Mouse (Mus musculus) hindbrain, embryonic 13.5 days (tissue): ENCODE results near the gene Olfr23. TPM values are rescaled to one million over a fixed set of nuclear protein-coding genes. Genes with fewer than 3 reads are reported as not detected.
"Not testable (repeated sequence)": the region's sequence is repeated elsewhere in the genome, so short reads cannot be mapped to it uniquely, and the experiment has no call there.

Source experiments
- ATAC-seq: fragments of 200-750 bp; cut with Nextera tagmentation; 2 replicates; pipeline ENCODE4 v1.8.0; 2017; ENCODE audit warnings: moderate TSS enrichment; ENCODE audit not compliant: low FRiP score
- H3K27ac ChIP-seq: fragments of 300-500 bp; sonication (generic); 2 replicates; pipeline ENCODE4 v1.5.1; 2015; ENCODE audit warnings: inconsistent platforms, mild to moderate bottlenecking, moderate library complexity
- H3K27me3 ChIP-seq: fragments of 300-500 bp; sonication (generic); 2 replicates; pipeline ENCODE4 v1.6.1; 2015; ENCODE audit warnings: mild to moderate bottlenecking, inconsistent platforms
- H3K36me3 ChIP-seq: fragments of 300-500 bp; sonication (generic); 2 replicates; pipeline ENCODE4 v1.6.1; 2015; ENCODE audit warnings: mild to moderate bottlenecking, inconsistent platforms
- H3K4me1 ChIP-seq: fragments of 300-500 bp; sonication (generic); replicated peaks from 2 replicates; pipeline ENCODE4 v1.6.1; 2015; ENCODE audit warnings: inconsistent platforms
- H3K4me2 ChIP-seq: fragments of 300-500 bp; sonication (generic); 2 replicates; pipeline ENCODE4 v1.6.1; 2015; ENCODE audit warnings: inconsistent platforms, mild to moderate bottlenecking, moderate library complexity
- H3K4me3 ChIP-seq: fragments of 300-500 bp; sonication (generic); 2 replicates; pipeline ENCODE4 v1.5.1; 2015; ENCODE audit warnings: mild to moderate bottlenecking, inconsistent platforms
- H3K9ac ChIP-seq: fragments of 300-500 bp; sonication (generic); 2 replicates; pipeline ENCODE4 v1.6.1; 2015; ENCODE audit warnings: mild to moderate bottlenecking, inconsistent platforms
- H3K9me3 ChIP-seq: fragments of 300-500 bp; sonication (generic); 2 replicates; pipeline ENCODE4 v1.6.1; 2016; ENCODE audit warnings: inconsistent platforms
- WGBS: fragments of 180-500 bp; shearing (Covaris S2); methylation state at CpG from one replicate; pipeline ENCODE4 v1.1.7; 2015; 5-methylcytosine and 5-hydroxymethylcytosine counted together
- polyA plus RNA-seq: library from polyadenylated mRNA; unstranded; fragments of >200 nt; fragmentation: Nextera tagmentation; extraction: Ambion mirVana; gene quantifications from 2 replicates; pipeline ENCODE4 v1.2.1, GENCODE M21; 2015

Olfr23 gene
- polyA plus RNA-seq, result not detected in 2 replicates

DNA sequence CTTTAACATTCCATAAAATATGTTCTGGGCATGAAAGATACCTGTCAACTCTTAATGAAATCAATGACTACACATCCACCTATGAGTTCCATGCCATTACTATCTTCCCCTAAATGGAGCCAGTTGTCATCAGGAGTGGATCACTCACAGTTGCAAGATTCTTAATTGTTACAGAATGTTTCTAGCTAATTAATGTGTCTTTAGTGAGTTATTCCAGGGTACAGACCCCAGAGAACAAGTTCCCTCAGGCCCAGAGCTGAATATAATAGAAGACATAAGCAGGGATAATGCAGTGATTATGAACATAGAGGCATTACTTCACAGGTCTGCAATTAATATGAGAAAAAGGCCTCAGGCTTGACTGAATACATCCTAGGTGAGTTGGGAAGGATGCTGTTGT lies at the start of gene Olfr23:
Gene Olfr23 (plus strand): TSS at position 301 of the 400 bp plus-strand sequence.
- H3K9me3 ChIP-seq, result 0 out of 2 replicates have a peak, but pooled peaks cover 6% of the 10 kb centered on the region
- H3K4me2 ChIP-seq, result no peak within 1 kb of the TSS
- no peak for ATAC-seq
- no peaks in the 10 kb centered on the region for H3K27me3 ChIP-seq
- H3K4me3 ChIP-seq, result no peak within 1 kb of the TSS
- H3K36me3 ChIP-seq, result no peaks in the 10 kb centered on the region
- H3K27ac ChIP-seq, result no peak within 1 kb of the TSS
- H3K9ac ChIP-seq, result no peak within 1 kb of the TSS
- H3K4me1 ChIP-seq, result no peaks in the 10 kb centered on the region

- no peak within 1 kb of the TSS for H3K4me3 ChIP-seq
- no peak within 1 kb of the TSS for H3K9ac ChIP-seq
- no peak within 1 kb of the TSS for H3K27ac ChIP-seq
- H3K4me2 ChIP-seq, result no peak within 1 kb of the TSS
- no peak for ATAC-seq
- H3K4me1 ChIP-seq, result no peaks in the 10 kb centered on the region
- WGBS, result 96% methylated on average over 1 of the region's 1 CpGs
- H3K27me3 ChIP-seq, result no peaks in the 10 kb centered on the region
- H3K9me3 ChIP-seq, result peaks cover 15% of the 10 kb centered on the region
- no peaks in the 10 kb centered on the region for H3K36me3 ChIP-seq
Observed at GRCm38 (mm10) chr11:73890671-73891070, 45.8 kb upstream of the Olfr23 start, which contains the start of gene Olfr394. Gene Olfr394 (minus strand): TSS chr11:73890771.

GRCm38 (mm10) chr11:73909199-73909598 lies 27.3 kb upstream of the Olfr23 start, which contains the start of gene Olfr395:
Gene Olfr395 (minus strand): TSS chr11:73909299.
- ATAC-seq, H3K27ac ChIP-seq, H3K9ac ChIP-seq, H3K4me2 ChIP-seq, H3K4me1 ChIP-seq, H3K27me3 ChIP-seq, H3K36me3 ChIP-seq, H3K4me3 ChIP-seq, H3K9me3 ChIP-seq: not testable (repeated sequence)
- 82% methylated on average over 4 of the region's 4 CpGs for WGBS

DNA sequence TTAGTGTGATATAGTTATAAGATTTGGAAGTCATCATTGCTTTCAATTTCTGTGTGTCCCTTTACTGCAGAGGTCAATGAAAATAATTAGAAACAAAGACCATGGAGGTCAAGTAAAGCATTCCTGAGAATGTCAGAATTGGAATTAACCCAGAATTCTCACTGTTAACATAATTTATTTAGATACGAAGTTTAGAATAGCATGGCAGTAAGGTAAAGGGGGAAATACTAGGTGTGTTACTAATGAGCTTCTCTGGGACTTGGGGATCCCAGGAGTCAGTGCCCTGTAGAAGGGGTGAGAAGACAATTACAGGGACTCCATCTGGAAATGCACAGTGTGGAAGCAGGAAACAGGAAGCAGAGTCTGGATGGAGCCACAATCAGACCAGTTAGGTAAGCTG lies 24.0 kb downstream of the Olfr23 start, which contains the start of gene Olfr397:
Gene Olfr397 (plus strand): TSS at position 301 of the 400 bp plus-strand sequence.
- H3K36me3 ChIP-seq, result no peaks in the 10 kb centered on the region
- H3K9me3 ChIP-seq, result peaks cover 32% of the 10 kb centered on the region
- no peak for ATAC-seq
- H3K4me1 ChIP-seq, result no peaks in the 10 kb centered on the region
- WGBS, result 77% methylated on average over 1 of the region's 1 CpGs
- H3K4me3 ChIP-seq, result no peak within 1 kb of the TSS
- no peaks in the 10 kb centered on the region for H3K27me3 ChIP-seq
- no peak within 1 kb of the TSS for H3K4me2 ChIP-seq
- no peak within 1 kb of the TSS for H3K9ac ChIP-seq
- H3K27ac ChIP-seq, result no peak within 1 kb of the TSS

GRCm38 (mm10) chr11:73990307-73990706 lies 53.8 kb downstream of the Olfr23 start, which contains the start of gene Olfr398:
Gene Olfr398 (minus strand): TSS chr11:73990407.
- peaks cover 22% of the 10 kb centered on the region for H3K9me3 ChIP-seq
- H3K4me2 ChIP-seq, result no peak within 1 kb of the TSS
- H3K27ac ChIP-seq, result no peak within 1 kb of the TSS
- no peak for ATAC-seq
- H3K36me3 ChIP-seq, result no peaks in the 10 kb centered on the region
- no peak within 1 kb of the TSS for H3K4me3 ChIP-seq
- H3K4me1 ChIP-seq, result no peaks in the 10 kb centered on the region
- H3K9ac ChIP-seq, result no peak within 1 kb of the TSS
- H3K27me3 ChIP-seq, result no peaks in the 10 kb centered on the region

Other genes with a start within 250 kb of the Olfr23 start
- not detected in 2 replicates for gene Zfp735, start 247.9 kb upstream of the Olfr23 start, polyA plus RNA-seq
- not detected in 2 replicates for gene Olfr389, start 156.0 kb upstream of the Olfr23 start, polyA plus RNA-seq
- gene Olfr390, start 153.7 kb upstream of the Olfr23 start, polyA plus RNA-seq, result not detected in 2 replicates
- gene Olfr391-ps, start 133.6 kb upstream of the Olfr23 start, polyA plus RNA-seq, result not detected in 2 replicates
- gene Olfr392, start 119.6 kb upstream of the Olfr23 start, polyA plus RNA-seq, result not detected in 2 replicates
- not detected in 2 replicates for gene Olfr393, start 85.2 kb upstream of the Olfr23 start, polyA plus RNA-seq
- not detected in 2 replicates for gene Olfr394, start 45.9 kb upstream of the Olfr23 start, polyA plus RNA-seq
- gene Olfr395, start 27.4 kb upstream of the Olfr23 start, polyA plus RNA-seq, result not detected in 2 replicates
- gene Olfr397, start 24.1 kb downstream of the Olfr23 start, polyA plus RNA-seq, result not detected in 2 replicates
- 0.04 TPM in 1 of 2 replicates, not detected in the other for gene Olfr398, start 53.7 kb downstream of the Olfr23 start, polyA plus RNA-seq
- gene Olfr139, start 119.9 kb downstream of the Olfr23 start, polyA plus RNA-seq, result not detected in 2 replicates
- not detected in 2 replicates for gene Olfr399, start 119.9 kb downstream of the Olfr23 start, polyA plus RNA-seq
- not detected in 2 replicates for gene Zfp616, start 133.3 kb downstream of the Olfr23 start, polyA plus RNA-seq
- gene Olfr401, start 177.0 kb downstream of the Olfr23 start, polyA plus RNA-seq, result not detected in 2 replicates
- not detected in 2 replicates for gene Olfr402, start 216.9 kb downstream of the Olfr23 start, polyA plus RNA-seq
- not detected in 2 replicates for gene Olfr403, start 249.6 kb downstream of the Olfr23 start, polyA plus RNA-seq